Mouse (Mus musculus): Measurements from ENCODE around the gene Ccr6. TPM values are rescaled to one million over a fixed set of nuclear protein-coding genes. Genes with fewer than 3 reads are reported as not detected.

Ccr6 gene
- polyA plus RNA-seq, 1 experiment from 2014 or later = 0.75 TPM

- Histone ChIP-seq H3K9me3 (ENCODE audit: control insufficient read depth, low read length) (no peaks in the 10 kb centered on the region), H3K27me3 (replicated peaks; ENCODE audit: control insufficient read depth, insufficient read depth, low read length) (0 out of 2 replicates have a peak, but pooled peaks cover 2% of the 10 kb centered on the region), H3K36me3 (ENCODE audit: control insufficient read depth, insufficient read depth, low read length) (no peaks in the 10 kb centered on the region), H3K4me1 (ENCODE audit: control insufficient read depth, insufficient read depth, low read length) (no peaks in the 10 kb centered on the region), H3K4me2 (ENCODE audit: low read depth, low read length) (no peak overlapping the region), H3K27ac (ENCODE audit: low read length) (no peak overlapping the region), H3K4me3 (ENCODE audit: low read length) (no peak overlapping the region), H3K9ac (ENCODE audit: low read depth, low read length) (no peak overlapping the region)
- ATAC-seq = no peak
- WGBS = 88% methylated on average over 2 of the region's 2 CpGs
These were observed 26.1 kb upstream of the Ccr6 start for GRCm38 (mm10) chr17:8209696-8210095.

- no peak overlapping the region for H3K4me2 ChIP-seq (ENCODE audit: low read depth, low read length)
- no peaks in the 10 kb centered on the region for H3K36me3 ChIP-seq (ENCODE audit: control insufficient read depth, insufficient read depth, low read length)
- no peaks in the 10 kb centered on the region for H3K9me3 ChIP-seq (ENCODE audit: control insufficient read depth, low read length)
- no peak overlapping the region for H3K9ac ChIP-seq (ENCODE audit: low read depth, low read length)
- no peak overlapping the region for H3K27ac ChIP-seq (ENCODE audit: low read length)
- no peak overlapping the region for H3K4me3 ChIP-seq (ENCODE audit: low read length)
- no peaks in the 10 kb centered on the region for H3K4me1 ChIP-seq (ENCODE audit: control insufficient read depth, insufficient read depth, low read length)
- ATAC-seq = no peak
- WGBS = 56% methylated on average over 3 of the region's 3 CpGs
- 0 out of 2 replicates have a peak, but pooled peaks cover 2% of the 10 kb centered on the region for H3K27me3 ChIP-seq (replicated peaks; ENCODE audit: control insufficient read depth, insufficient read depth, low read length)
These were observed 25.7 kb upstream of the Ccr6 start for GRCm38 (mm10) chr17:8210170-8210569.

GRCm38 (mm10) chr17:8210675-8211074, 25.2 kb upstream of the Ccr6 start:
- no peak for ATAC-seq
- H3K4me2 ChIP-seq (ENCODE audit: low read depth, low read length) = no peak overlapping the region
- 74% methylated on average over 10 of the region's 10 CpGs for WGBS

GRCm38 (mm10) chr17:8211399-8211798, 24.4 kb upstream of the Ccr6 start:
- no peak overlapping the region for H3K9ac ChIP-seq (ENCODE audit: low read depth, low read length)
- 65% methylated on average over 6 of the region's 6 CpGs for whole genome bisulfite sequencing
- H3K27ac ChIP-seq (ENCODE audit: low read length) = no peak overlapping the region
- ATAC-seq = no peak
- no peak overlapping the region for H3K4me3 ChIP-seq (ENCODE audit: low read length)
- H3K27me3 ChIP-seq (replicated peaks; ENCODE audit: control insufficient read depth, insufficient read depth, low read length) = 0 out of 2 replicates have a peak, but pooled peaks cover 2% of the 10 kb centered on the region
- H3K4me2 ChIP-seq (ENCODE audit: low read depth, low read length) = no peak overlapping the region
- H3K9me3 ChIP-seq (ENCODE audit: control insufficient read depth, low read length) = no peaks in the 10 kb centered on the region
- no peaks in the 10 kb centered on the region for H3K36me3 ChIP-seq (ENCODE audit: control insufficient read depth, insufficient read depth, low read length)
- no peaks in the 10 kb centered on the region for H3K4me1 ChIP-seq (ENCODE audit: control insufficient read depth, insufficient read depth, low read length)

More at GRCm38 (mm10) chr17:8210675-8211074, 25.2 kb upstream of the Ccr6 start:
- Histone ChIP-seq H3K27ac (ENCODE audit: low read length) (no peak overlapping the region), H3K36me3 (ENCODE audit: control insufficient read depth, insufficient read depth, low read length) (no peaks in the 10 kb centered on the region), H3K4me3 (ENCODE audit: low read length) (no peak overlapping the region), H3K9ac (ENCODE audit: low read depth, low read length) (no peak overlapping the region), H3K4me1 (ENCODE audit: control insufficient read depth, insufficient read depth, low read length) (no peaks in the 10 kb centered on the region), H3K27me3 (replicated peaks; ENCODE audit: control insufficient read depth, insufficient read depth, low read length) (0 out of 2 replicates have a peak, but pooled peaks cover 2% of the 10 kb centered on the region), H3K9me3 (ENCODE audit: control insufficient read depth, low read length) (no peaks in the 10 kb centered on the region)

GRCm38 (mm10) chr17:8214369-8214768, 21.5 kb upstream of the Ccr6 start:
- Histone ChIP-seq H3K4me2 (ENCODE audit: low read depth, low read length) (no peak overlapping the region), H3K4me1 (ENCODE audit: control insufficient read depth, insufficient read depth, low read length) (no peaks in the 10 kb centered on the region), H3K9me3 (ENCODE audit: control insufficient read depth, low read length) (no peaks in the 10 kb centered on the region), H3K27ac (ENCODE audit: low read length) (no peak overlapping the region), H3K9ac (ENCODE audit: low read depth, low read length) (no peak overlapping the region), H3K36me3 (ENCODE audit: control insufficient read depth, insufficient read depth, low read length) (no peaks in the 10 kb centered on the region), H3K4me3 (ENCODE audit: low read length) (no peak overlapping the region), H3K27me3 (replicated peaks; ENCODE audit: control insufficient read depth, insufficient read depth, low read length) (0 out of 2 replicates have a peak, but pooled peaks cover 2% of the 10 kb centered on the region)
- ATAC-seq = no peak
- 80% methylated on average over 1 of the region's 1 CpGs for WGBS

- WGBS = 90% methylated on average over 12 of the region's 12 CpGs
These were observed 20.7 kb upstream of the Ccr6 start for GRCm38 (mm10) chr17:8215016-8215745.

GRCm38 (mm10) chr17:8223225-8223624, 12.6 kb upstream of the Ccr6 start:
- Histone ChIP-seq H3K4me3 (ENCODE audit: low read length) (no peak overlapping the region), H3K4me1 (ENCODE audit: control insufficient read depth, insufficient read depth, low read length) (no peaks in the 10 kb centered on the region), H3K36me3 (ENCODE audit: control insufficient read depth, insufficient read depth, low read length) (no peaks in the 10 kb centered on the region), H3K9ac (ENCODE audit: low read depth, low read length) (no peak overlapping the region), H3K4me2 (ENCODE audit: low read depth, low read length) (no peak overlapping the region), H3K27me3 (replicated peaks; ENCODE audit: control insufficient read depth, insufficient read depth, low read length) (no peaks in the 10 kb centered on the region), H3K27ac (ENCODE audit: low read length) (no peak overlapping the region), H3K9me3 (ENCODE audit: control insufficient read depth, low read length) (no peaks in the 10 kb centered on the region)
- no peak for ATAC-seq
- 63% methylated on average over 10 of the region's 10 CpGs for WGBS

More at GRCm38 (mm10) chr17:8215016-8215745, 20.7 kb upstream of the Ccr6 start:
- ATAC-seq = no peak
- Histone ChIP-seq H3K4me3 (ENCODE audit: low read length) (no peak overlapping the region), H3K27me3 (replicated peaks; ENCODE audit: control insufficient read depth, insufficient read depth, low read length) (0 out of 2 replicates have a peak, but pooled peaks cover 2% of the 10 kb centered on the region), H3K9me3 (ENCODE audit: control insufficient read depth, low read length) (no peaks in the 10 kb centered on the region), H3K27ac (ENCODE audit: low read length) (no peak overlapping the region), H3K9ac (ENCODE audit: low read depth, low read length) (no peak overlapping the region), H3K4me1 (ENCODE audit: control insufficient read depth, insufficient read depth, low read length) (no peaks in the 10 kb centered on the region), H3K4me2 (ENCODE audit: low read depth, low read length) (no peak overlapping the region), H3K36me3 (ENCODE audit: control insufficient read depth, insufficient read depth, low read length) (no peaks in the 10 kb centered on the region)

- Histone ChIP-seq H3K27ac (ENCODE audit: low read length) (no peak overlapping the region), H3K9ac (ENCODE audit: low read depth, low read length) (no peak overlapping the region), H3K36me3 (ENCODE audit: control insufficient read depth, insufficient read depth, low read length) (no peaks in the 10 kb centered on the region), H3K4me1 (ENCODE audit: control insufficient read depth, insufficient read depth, low read length) (no peaks in the 10 kb centered on the region), H3K4me3 (ENCODE audit: low read length) (no peak overlapping the region), H3K27me3 (replicated peaks; ENCODE audit: control insufficient read depth, insufficient read depth, low read length) (no peaks in the 10 kb centered on the region), H3K4me2 (ENCODE audit: low read depth, low read length) (no peak overlapping the region), H3K9me3 (ENCODE audit: control insufficient read depth, low read length) (no peaks in the 10 kb centered on the region)
- ATAC-seq = no peak
- 69% methylated on average over 1 of the region's 1 CpGs for WGBS
These were observed 11.8 kb upstream of the Ccr6 start for GRCm38 (mm10) chr17:8224072-8224471.

GRCm38 (mm10) chr17:8225166-8225565, 10.7 kb upstream of the Ccr6 start:
- no peak overlapping the region for H3K9ac ChIP-seq (ENCODE audit: low read depth, low read length)
- ATAC-seq = no peak
- H3K4me1 ChIP-seq (ENCODE audit: control insufficient read depth, insufficient read depth, low read length) = no peaks in the 10 kb centered on the region
- no peak overlapping the region for H3K4me3 ChIP-seq (ENCODE audit: low read length)
- no peaks in the 10 kb centered on the region for H3K9me3 ChIP-seq (ENCODE audit: control insufficient read depth, low read length)
- no peak overlapping the region for H3K27ac ChIP-seq (ENCODE audit: low read length)
- no peaks in the 10 kb centered on the region for H3K27me3 ChIP-seq (replicated peaks; ENCODE audit: control insufficient read depth, insufficient read depth, low read length)
- H3K4me2 ChIP-seq (ENCODE audit: low read depth, low read length) = no peak overlapping the region
- no peaks in the 10 kb centered on the region for H3K36me3 ChIP-seq (ENCODE audit: control insufficient read depth, insufficient read depth, low read length)
- WGBS = 99% methylated on average over 2 of the region's 2 CpGs
